8 mouse cellular contexts compared by ENCODE assay signal in the genomic region with DNA sequence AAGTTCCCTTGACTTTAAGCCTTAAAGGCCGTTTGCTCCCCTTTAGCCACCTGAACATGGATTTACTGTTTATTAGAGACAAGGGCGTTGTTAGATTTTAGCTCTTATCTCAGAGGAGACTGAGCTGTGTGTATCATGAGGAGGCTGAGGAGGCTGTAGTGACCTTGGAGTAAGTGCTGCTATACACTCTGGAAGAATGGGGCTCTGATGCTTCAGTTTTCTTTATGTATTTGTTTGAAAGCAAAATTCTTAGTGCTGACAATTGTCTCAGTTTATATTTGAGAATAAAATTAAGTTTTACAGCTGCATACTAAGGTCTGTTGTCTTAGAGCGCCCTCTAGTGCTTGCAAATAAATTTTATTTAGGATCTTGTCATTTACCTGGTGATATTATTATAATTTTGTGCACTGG. TPM values are rescaled to one million over a fixed set of nuclear protein-coding genes. Genes with fewer than 3 reads are reported as not detected.
DNase-seq lines count a peak whose midpoint lies in the region; ATAC-seq and TF ChIP-seq lines count a peak whose summit lies in the region.

No protein-coding gene starts in this region.

- TF ChIP-seq POLR2A in cortical plate, adult 2 months (IDR thresholded peaks at IDR 0.05; ENCODE audit: extremely low read depth, insufficient read depth, low read length), result no peak

- 38% methylated on average over 3 of the region's 3 CpGs for WGBS in forebrain, embryonic 13.5 days
- 39% methylated on average over 3 of the region's 3 CpGs for WGBS in forebrain, embryonic 11.5 days
- WGBS in midbrain, embryonic 11.5 days, result 36% methylated on average over 3 of the region's 3 CpGs
- WGBS in midbrain, embryonic 10.5 days, result 39% methylated on average over 3 of the region's 3 CpGs
- 21% methylated on average over 3 of the region's 3 CpGs for WGBS in liver, embryonic 11.5 days
- 37% methylated on average over 3 of the region's 3 CpGs for WGBS in stomach, postnatal 0 days

- no peak overlapping the region for H3K27ac ChIP-seq in forebrain, embryonic 13.5 days
- no peak overlapping the region for H3K27ac ChIP-seq in forebrain, embryonic 11.5 days (ENCODE audit: low read depth, low read length)
- H3K27ac ChIP-seq in midbrain, embryonic 11.5 days (ENCODE audit: low read depth, low read length), result no peak overlapping the region
- no peak overlapping the region for H3K27ac ChIP-seq in midbrain, embryonic 10.5 days (replicated peaks)
- H3K27ac ChIP-seq in cortical plate, adult 2 months (ENCODE audit: insufficient read depth, low read length), result no peak overlapping the region
- H3K27ac ChIP-seq in liver, embryonic 11.5 days (ENCODE audit: low read depth, low read length), result no peak overlapping the region
- H3K27ac ChIP-seq in stomach, postnatal 0 days (replicated peaks), result no peak overlapping the region

- no peak overlapping the region for H3K9ac ChIP-seq in forebrain, embryonic 13.5 days
- H3K9ac ChIP-seq in forebrain, embryonic 11.5 days (ENCODE audit: low read length), result no peak overlapping the region
- H3K9ac ChIP-seq in midbrain, embryonic 11.5 days (ENCODE audit: low read length), result no peak overlapping the region
- no peak overlapping the region for H3K9ac ChIP-seq in liver, embryonic 11.5 days (ENCODE audit: low read depth, low read length)
- H3K9ac ChIP-seq in stomach, postnatal 0 days (ENCODE audit: low read length), result no peak overlapping the region

- H3K4me1 ChIP-seq in forebrain, embryonic 13.5 days, result peaks cover 4% of the 10 kb centered on the region
- no peaks in the 10 kb centered on the region for H3K4me1 ChIP-seq in forebrain, embryonic 11.5 days (replicated peaks; ENCODE audit: control insufficient read depth, insufficient read depth, low read length)
- no peaks in the 10 kb centered on the region for H3K4me1 ChIP-seq in midbrain, embryonic 11.5 days (ENCODE audit: control insufficient read depth, insufficient read depth, low read length)
- H3K4me1 ChIP-seq in midbrain, embryonic 10.5 days, result peaks cover 4% of the 10 kb centered on the region; the same call in 1 of the 2 replicates
- H3K4me1 ChIP-seq in cortical plate, adult 2 months (ENCODE audit: control insufficient read depth, insufficient read depth, low read length), result no peaks in the 10 kb centered on the region
- H3K4me1 ChIP-seq in liver, embryonic 11.5 days (replicated peaks; ENCODE audit: control insufficient read depth, insufficient read depth, low read length), result peaks cover 8% of the 10 kb centered on the region
- no peaks in the 10 kb centered on the region for H3K4me1 ChIP-seq in stomach, postnatal 0 days (replicated peaks; ENCODE audit: control insufficient read depth, insufficient read depth)

- no peak for DNase-seq in forebrain, embryonic 11.5 days (ENCODE audit: low spot score)
- peak; percentile 89 for DNase-seq in midbrain, embryonic 11.5 days (ENCODE audit: low spot score, missing footprints)
- DNase-seq in midbrain, embryonic 10.5 days (ENCODE audit: low spot score), result no peak
- no peak for DNase-seq in liver, embryonic 11.5 days (ENCODE audit: low spot score)
- no peak for DNase-seq in stomach, postnatal 0 days (ENCODE audit: low spot score)
- no peak for DNase-seq in adrenal gland, adult 8-10 months

- ATAC-seq in forebrain, embryonic 13.5 days, result peak; percentile 42; the same call in 1 of the 2 replicates
- ATAC-seq in forebrain, embryonic 11.5 days (replicated peaks; ENCODE audit: low FRiP score), result no peak
- no peak for ATAC-seq in midbrain, embryonic 11.5 days (ENCODE audit: low FRiP score)
- peak; percentile 85 for ATAC-seq in liver, embryonic 11.5 days (replicated peaks; ENCODE audit: low FRiP score)
- ATAC-seq in stomach, postnatal 0 days (ENCODE audit: low FRiP score, low TSS enrichment), result no peak

- no peak for TF ChIP-seq EP300 in stomach, postnatal 0 days (optimal IDR thresholded peaks at IDR 0.05)

- H3K9me3 ChIP-seq in forebrain, embryonic 13.5 days (replicated peaks), result no peaks in the 10 kb centered on the region
- no peaks in the 10 kb centered on the region; the same call in 1 of the 2 replicates for H3K9me3 ChIP-seq in forebrain, embryonic 11.5 days (ENCODE audit: control insufficient read depth, low read length)
- no peaks in the 10 kb centered on the region; the same call in 1 of the 2 replicates for H3K9me3 ChIP-seq in midbrain, embryonic 11.5 days (ENCODE audit: control insufficient read depth, low read length)
- H3K9me3 ChIP-seq in midbrain, embryonic 10.5 days (replicated peaks), result peaks cover 4% of the 10 kb centered on the region; the same call in 1 of the 2 replicates
- H3K9me3 ChIP-seq in liver, embryonic 11.5 days (ENCODE audit: control insufficient read depth, low read length), result peaks cover 2% of the 10 kb centered on the region; the same call in 1 of the 2 replicates
- no peaks in the 10 kb centered on the region for H3K9me3 ChIP-seq in stomach, postnatal 0 days (ENCODE audit: control insufficient read depth, low read length)

- H3K4me3 ChIP-seq in forebrain, embryonic 13.5 days, result no peak overlapping the region
- no peak overlapping the region for H3K4me3 ChIP-seq in forebrain, embryonic 11.5 days (ENCODE audit: low read depth, low read length)
- H3K4me3 ChIP-seq in midbrain, embryonic 11.5 days (ENCODE audit: low read depth, low read length), result no peak overlapping the region
- H3K4me3 ChIP-seq in midbrain, embryonic 10.5 days, result no peak overlapping the region
- H3K4me3 ChIP-seq in cortical plate, adult 2 months (ENCODE audit: insufficient read depth, low read length), result no peak overlapping the region
- H3K4me3 ChIP-seq in liver, embryonic 11.5 days (ENCODE audit: low read depth, low read length), result no peak overlapping the region
- no peak overlapping the region for H3K4me3 ChIP-seq in stomach, postnatal 0 days (ENCODE audit: low read depth, low read length)

- no peaks in the 10 kb centered on the region for H3K27me3 ChIP-seq in forebrain, embryonic 13.5 days
- H3K27me3 ChIP-seq in forebrain, embryonic 11.5 days (ENCODE audit: control insufficient read depth, insufficient read depth, low read length), result no peaks in the 10 kb centered on the region
- no peaks in the 10 kb centered on the region for H3K27me3 ChIP-seq in midbrain, embryonic 11.5 days (ENCODE audit: control insufficient read depth, insufficient read depth, low read length)
- H3K27me3 ChIP-seq in midbrain, embryonic 10.5 days (ENCODE audit: low read depth, poor library complexity, severe bottlenecking), result no peaks in the 10 kb centered on the region
- H3K27me3 ChIP-seq in liver, embryonic 11.5 days (replicated peaks; ENCODE audit: control insufficient read depth, insufficient read depth, low read length), result no peaks in the 10 kb centered on the region
- H3K27me3 ChIP-seq in stomach, postnatal 0 days (ENCODE audit: control insufficient read depth, insufficient read depth, low read length), result no peaks in the 10 kb centered on the region

- peaks cover 11% of the 10 kb centered on the region for H3K36me3 ChIP-seq in forebrain, embryonic 13.5 days (ENCODE audit: poor library complexity, severe bottlenecking)
- H3K36me3 ChIP-seq in forebrain, embryonic 11.5 days (ENCODE audit: control insufficient read depth, insufficient read depth, low read length), result no peaks in the 10 kb centered on the region
- no peaks in the 10 kb centered on the region for H3K36me3 ChIP-seq in midbrain, embryonic 11.5 days (ENCODE audit: control insufficient read depth, insufficient read depth, low read length)
- peaks cover 14% of the 10 kb centered on the region for H3K36me3 ChIP-seq in midbrain, embryonic 10.5 days
- H3K36me3 ChIP-seq in liver, embryonic 11.5 days (ENCODE audit: control insufficient read depth, insufficient read depth, low read length), result peaks cover 2% of the 10 kb centered on the region; the same call in 1 of the 2 replicates
- no peaks in the 10 kb centered on the region; the same call in 1 of the 2 replicates for H3K36me3 ChIP-seq in stomach, postnatal 0 days (ENCODE audit: control insufficient read depth, insufficient read depth, low read length)

- H3K4me2 ChIP-seq in forebrain, embryonic 13.5 days, result no peak overlapping the region
- H3K4me2 ChIP-seq in forebrain, embryonic 11.5 days (ENCODE audit: low read depth, low read length, severe bottlenecking), result no peak overlapping the region
- H3K4me2 ChIP-seq in midbrain, embryonic 11.5 days, result no peak overlapping the region
- peak overlapping the region; percentile 51 for H3K4me2 ChIP-seq in liver, embryonic 11.5 days
- no peak overlapping the region for H3K4me2 ChIP-seq in stomach, postnatal 0 days (replicated peaks; ENCODE audit: low read depth)

- TF ChIP-seq CTCF in cortical plate, adult 2 months (IDR thresholded peaks at IDR 0.05; ENCODE audit: extremely low read depth, insufficient read depth, low read length), result peak; percentile 13; the same call in 1 of the 2 replicates
- peak; percentile 86 for TF ChIP-seq CTCF in stomach, postnatal 0 days (IDR thresholded peaks at IDR 0.05; ENCODE audit: low read depth)

RNA-seq across cellular contexts. Expression of a gene that starts 35.6 kb away (rescaled TPM):
- polyA plus RNA-seq in forebrain, embryonic 13.5 days (2015; fragmentation: Nextera tagmentation; extraction: Ambion mirVana), result 28.8 and 29.0 TPM in 2 replicates
- 31.0 and 36.3 TPM in 2 replicates for polyA plus RNA-seq in forebrain, embryonic 11.5 days (2014; fragmentation: Nextera tagmentation; extraction: Ambion mirVana)
- polyA plus RNA-seq in midbrain, embryonic 11.5 days (2014; fragmentation: Nextera tagmentation; extraction: Ambion mirVana), result 40.5 and 44.3 TPM in 2 replicates
- 36.0 and 37.8 TPM in 2 replicates for polyA plus RNA-seq in midbrain, embryonic 10.5 days (2016; fragmentation: Nextera tagmentation; extraction: Ambion mirVana)
- polyA plus RNA-seq in cortical plate, adult 2 months (2012; rRNA removed), result 24.6 and 25.2 TPM in 2 replicates
- polyA plus RNA-seq in liver, embryonic 11.5 days (2014; fragmentation: Nextera tagmentation; extraction: Ambion mirVana), result 40.2 and 44.2 TPM in 2 replicates
- polyA plus RNA-seq in stomach, postnatal 0 days (2015; fragmentation: Nextera tagmentation; extraction: Ambion mirVana), result 36.8 and 40.9 TPM in 2 replicates
- total RNA-seq in adrenal gland, adult 8-10 months (2022), result 10 to 100 TPM; 65.0 to 73.7 (median 68.0) TPM

Comparison
In these comparisons a context has a peak if more than half of its experiments do, and no peak if none do; other contexts are left out.
1. ATAC-seq: peak in forebrain, embryonic 13.5 days (single experiment) and liver, embryonic 11.5 days (single experiment); none in forebrain, embryonic 11.5 days (single experiment), midbrain, embryonic 11.5 days (single experiment) and stomach, postnatal 0 days (single experiment).